Mouse (Mus musculus): ENCODE results near the gene Cdk15. TPM values are rescaled to one million over a fixed set of nuclear protein-coding genes. Genes with fewer than 3 reads are reported as not detected.

The Cdk15 gene
- polyA plus RNA-seq, 1 experiment from 2014 or later, result 0.44 TPM

DNA sequence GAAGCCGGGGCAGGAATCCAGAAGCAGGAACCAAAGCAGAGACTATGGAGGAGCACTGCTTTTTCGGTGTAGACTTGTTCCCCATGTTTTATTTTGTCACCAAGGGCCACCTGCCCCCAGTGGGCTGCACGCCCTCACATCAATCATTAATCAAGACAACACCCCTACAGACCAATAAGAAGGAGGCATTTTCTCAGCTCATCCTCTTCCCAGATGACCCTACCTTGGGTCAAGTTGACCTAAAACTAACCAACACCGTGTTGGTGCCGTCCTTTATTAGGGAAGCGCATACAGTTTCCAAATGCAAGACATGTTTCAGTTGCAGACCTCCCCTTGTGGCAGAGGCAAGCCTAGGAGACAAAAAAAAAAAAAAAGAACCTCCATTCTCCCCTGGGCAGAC is 132.5 kb downstream of the Cdk15 start:
- WGBS, result 92% methylated on average over 6 of the region's 6 CpGs
- H3K9ac ChIP-seq, result no peak overlapping the region

GRCm38 (mm10) chr1:59391736-59392135 is 135.0 kb downstream of the Cdk15 start:
- 79% methylated on average over 3 of the region's 3 CpGs for WGBS
- Histone ChIP-seq H3K27ac (no peak overlapping the region), H3K4me1 (peaks cover 7% of the 10 kb centered on the region; the same call in 1 of the 2 replicates), H3K9ac (no peak overlapping the region), H3K4me2 (no peak overlapping the region), H3K9me3 (no peaks in the 10 kb centered on the region), H3K27me3 (no peaks in the 10 kb centered on the region), H3K4me3 (no peak overlapping the region), H3K36me3 (no peaks in the 10 kb centered on the region)
- ATAC-seq (ENCODE audit: insufficient number of reproducible peaks, low FRiP score, low TSS enrichment, low read depth), result no peak

More for the DNA sequence above, 132.5 kb downstream of the Cdk15 start:
- H3K4me1 ChIP-seq, result no peaks in the 10 kb centered on the region
- no peaks in the 10 kb centered on the region for H3K36me3 ChIP-seq
- H3K4me3 ChIP-seq, result no peak overlapping the region
- H3K27ac ChIP-seq, result no peak overlapping the region
- H3K27me3 ChIP-seq, result no peaks in the 10 kb centered on the region
- no peak overlapping the region for H3K4me2 ChIP-seq
- ATAC-seq (ENCODE audit: insufficient number of reproducible peaks, low FRiP score, low TSS enrichment, low read depth), result no peak
- no peaks in the 10 kb centered on the region for H3K9me3 ChIP-seq

GRCm38 (mm10) chr1:59394072-59394471 is 137.4 kb downstream of the Cdk15 start:
- no peaks in the 10 kb centered on the region for H3K36me3 ChIP-seq
- 82% methylated on average over 4 of the region's 4 CpGs for WGBS
- H3K9me3 ChIP-seq, result no peaks in the 10 kb centered on the region
- H3K4me1 ChIP-seq, result peaks cover 7% of the 10 kb centered on the region; the same call in 1 of the 2 replicates
- H3K27ac ChIP-seq, result no peak overlapping the region
- no peak overlapping the region for H3K4me3 ChIP-seq
- no peak overlapping the region for H3K9ac ChIP-seq
- ATAC-seq (ENCODE audit: insufficient number of reproducible peaks, low FRiP score, low TSS enrichment, low read depth), result no peak
- no peak overlapping the region for H3K4me2 ChIP-seq
- no peaks in the 10 kb centered on the region for H3K27me3 ChIP-seq

- Histone ChIP-seq H3K4me3 (no peak overlapping the region), H3K27ac (no peak overlapping the region), H3K36me3 (no peaks in the 10 kb centered on the region), H3K27me3 (no peaks in the 10 kb centered on the region), H3K4me2 (no peak overlapping the region), H3K4me1 (peaks cover 7% of the 10 kb centered on the region; the same call in 1 of the 2 replicates), H3K9me3 (no peaks in the 10 kb centered on the region), H3K9ac (no peak overlapping the region)
- WGBS, result 27% methylated on average over 6 of the region's 6 CpGs
- ATAC-seq (ENCODE audit: insufficient number of reproducible peaks, low FRiP score, low TSS enrichment, low read depth), result no peak
Measured at GRCm38 (mm10) chr1:59394616-59395015, 137.9 kb downstream of the Cdk15 start.

- Histone ChIP-seq H3K4me1 (peaks cover 7% of the 10 kb centered on the region; the same call in 1 of the 2 replicates), H3K4me2 (no peak overlapping the region), H3K9me3 (no peaks in the 10 kb centered on the region), H3K9ac (no peak overlapping the region), H3K4me3 (no peak overlapping the region), H3K27me3 (no peaks in the 10 kb centered on the region), H3K36me3 (no peaks in the 10 kb centered on the region), H3K27ac (no peak overlapping the region)
- no peak for ATAC-seq (ENCODE audit: insufficient number of reproducible peaks, low FRiP score, low TSS enrichment, low read depth)
- 39% methylated on average over 2 of the region's 2 CpGs for WGBS
Measured at GRCm38 (mm10) chr1:59395992-59396391, 139.3 kb downstream of the Cdk15 start.

DNA sequence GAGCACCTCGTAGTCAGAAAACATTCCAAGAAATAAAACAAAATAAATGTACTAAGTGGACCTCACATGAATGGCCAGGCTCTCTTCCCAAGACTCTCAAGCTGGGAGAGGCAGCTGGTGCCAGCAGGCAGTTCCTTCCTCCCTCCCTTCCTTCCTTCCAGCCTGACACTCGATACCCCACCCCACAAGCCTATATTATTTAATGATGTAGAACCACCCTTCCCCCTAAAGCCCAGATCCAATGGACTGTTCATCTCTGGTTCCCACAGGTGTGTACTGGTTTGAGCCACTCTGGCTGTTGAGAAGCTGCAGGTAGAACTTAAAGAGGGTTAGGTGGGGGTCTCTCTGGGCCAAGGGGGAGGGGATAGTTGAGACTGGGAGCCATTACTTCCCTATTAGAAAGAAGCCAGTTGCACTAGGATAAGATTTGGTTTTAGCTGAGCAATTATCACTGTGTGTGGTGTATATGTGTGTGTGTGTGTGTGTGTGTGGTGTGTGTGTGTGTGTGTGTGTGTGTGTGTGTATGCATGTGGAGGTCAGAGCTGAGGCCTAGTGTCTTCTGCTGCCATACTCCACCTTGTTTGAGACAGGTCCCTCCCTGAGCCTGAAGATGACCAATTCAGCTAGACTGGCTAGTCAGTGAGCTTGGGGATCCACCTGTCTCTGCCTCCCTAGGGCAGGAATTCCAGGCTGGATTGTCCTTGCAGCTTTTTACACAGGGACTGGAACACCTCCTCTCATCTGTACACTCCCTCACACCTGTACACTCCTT is 143.0 kb downstream of the Cdk15 start:
- Histone ChIP-seq H3K27me3 (no peaks in the 10 kb centered on the region), H3K27ac (no peak overlapping the region), H3K4me3 (no peak overlapping the region), H3K9me3 (no peaks in the 10 kb centered on the region), H3K36me3 (no peaks in the 10 kb centered on the region), H3K4me2 (no peak overlapping the region), H3K9ac (no peak overlapping the region), H3K4me1 (peaks cover 7% of the 10 kb centered on the region; the same call in 1 of the 2 replicates)
- 36% methylated on average over 2 of the region's 2 CpGs for WGBS
- no peak for ATAC-seq (ENCODE audit: insufficient number of reproducible peaks, low FRiP score, low TSS enrichment, low read depth)

DNA sequence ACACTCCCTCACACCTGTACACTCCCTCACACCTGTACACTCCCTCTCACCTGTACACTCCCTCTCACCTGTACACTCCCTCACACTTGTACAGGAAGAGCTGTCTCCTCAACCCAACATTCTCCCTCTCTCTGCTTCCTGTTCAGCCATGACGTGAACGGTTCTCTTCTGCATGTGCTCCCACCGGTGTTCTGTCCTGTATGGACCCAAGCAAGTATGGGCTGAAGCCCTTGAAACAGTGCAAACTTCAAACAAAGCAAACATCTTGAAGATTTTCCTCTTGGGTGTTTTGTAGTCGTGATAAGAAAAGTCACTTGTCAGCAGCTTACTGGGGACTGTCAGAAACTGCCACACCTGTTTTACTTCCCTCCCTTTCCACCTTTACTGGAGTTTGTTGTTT is 144.5 kb downstream of the Cdk15 start:
- no peaks in the 10 kb centered on the region for H3K27me3 ChIP-seq
- WGBS, result 73% methylated on average over 4 of the region's 4 CpGs

More for the DNA sequence above, 144.5 kb downstream of the Cdk15 start:
- no peak overlapping the region for H3K9ac ChIP-seq
- H3K27ac ChIP-seq, result no peak overlapping the region
- no peaks in the 10 kb centered on the region for H3K36me3 ChIP-seq
- no peak overlapping the region for H3K4me3 ChIP-seq
- no peak for ATAC-seq (ENCODE audit: insufficient number of reproducible peaks, low FRiP score, low TSS enrichment, low read depth)
- H3K4me1 ChIP-seq, result no peaks in the 10 kb centered on the region
- H3K9me3 ChIP-seq, result no peaks in the 10 kb centered on the region
- no peak overlapping the region for H3K4me2 ChIP-seq

Other genes starting within 250 kb of the Cdk15 start
- not detected in 2 replicates for gene C2cd6, start 162.0 kb upstream of the Cdk15 start, polyA plus RNA-seq (2015; fragmentation: Nextera tagmentation; extraction: Ambion mirVana)
- 28.4 and 31.1 TPM in 2 replicates for gene Tmem237, start 136.5 kb upstream of the Cdk15 start, polyA plus RNA-seq (2015; fragmentation: Nextera tagmentation; extraction: Ambion mirVana)
- 0.18 and 0.21 TPM in 2 replicates for gene Mpp4, start 93.5 kb upstream of the Cdk15 start, polyA plus RNA-seq (2015; fragmentation: Nextera tagmentation; extraction: Ambion mirVana)
- 7.5 TPM in 2 replicates for gene Als2, start 19.7 kb upstream of the Cdk15 start, polyA plus RNA-seq (2015; fragmentation: Nextera tagmentation; extraction: Ambion mirVana)
- gene Fzd7, start 225.5 kb downstream of the Cdk15 start, polyA plus RNA-seq (2015; fragmentation: Nextera tagmentation; extraction: Ambion mirVana), result 7.1 and 10.3 TPM in 2 replicates

All from limb, embryonic 15.5 days (tissue).